Mouse (Mus musculus): ENCODE data around the gene Cryab. TPM values are rescaled to one million over a fixed set of nuclear protein-coding genes. Genes with fewer than 3 reads are reported as not detected.

The Cryab gene
- total and polyA plus RNA-seq, 3 experiments, result 0.11 TPM; not detected in 2

- TF ChIP-seq CTCF (IDR thresholded peaks at IDR 0.05; ENCODE audit: low read depth, low read length), result no peak
- no peak for TF ChIP-seq POLR2AphosphoS5 (IDR thresholded peaks at IDR 0.05; ENCODE audit: insufficient replicate concordance, low read depth, low read length)
- TF ChIP-seq GATA2 (IDR thresholded peaks at IDR 0.05; ENCODE audit: borderline replicate concordance, low read depth, low read length), result no peak
- no peak for TF ChIP-seq TAL1 (conservative IDR thresholded peaks at IDR 0.05; ENCODE audit: low read depth, low read length)
- no peak for TF ChIP-seq GATA1 (IDR thresholded peaks at IDR 0.05; ENCODE audit: borderline replicate concordance, low read length)
- peaks cover 32% of the 10 kb centered on the region for H3K27me3 ChIP-seq (ENCODE audit: insufficient read depth, low read length)
- no peaks in the 10 kb centered on the region for H3K4me1 ChIP-seq (ENCODE audit: insufficient read depth, low read depth, low read length)
- no peaks in the 10 kb centered on the region for H3K9me3 ChIP-seq (replicated peaks)
- no peaks in the 10 kb centered on the region for H3K36me3 ChIP-seq (replicated peaks)
- DNase-seq (ENCODE audit: low spot score) (no peak), ATAC-seq (ENCODE audit: extremely low read depth, insufficient number of reproducible peaks, low FRiP score, poor library complexity, severe bottlenecking) (no peak)
- H3K4me3 ChIP-seq (ENCODE audit: low read depth, low read length), result no peak overlapping the region
Measured at GRCm38 (mm10) chr9:50721061-50721460, 30.1 kb upstream of the Cryab start.

DNA sequence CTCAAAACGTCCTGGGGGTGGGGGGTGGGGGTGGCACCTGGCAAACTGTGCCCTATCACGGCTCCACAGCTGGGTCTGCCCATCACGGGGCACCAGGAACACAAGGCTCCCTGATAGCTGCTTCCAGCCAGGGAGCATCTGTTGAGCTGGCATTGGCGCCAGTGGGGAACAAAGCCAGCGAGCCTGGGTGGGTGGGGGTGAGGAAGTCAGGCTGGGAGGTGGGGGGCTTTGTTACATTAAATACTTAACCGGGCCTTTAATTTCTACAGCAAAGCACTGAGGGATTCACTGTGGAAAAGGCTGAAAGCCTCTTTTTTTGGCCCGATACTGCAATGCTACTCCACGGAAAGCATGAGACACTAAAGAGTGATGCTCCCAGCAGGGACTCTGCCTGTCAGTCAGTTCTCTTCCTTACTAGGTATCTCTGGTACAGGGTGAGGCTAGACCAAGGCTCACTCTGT lies 28.6 kb upstream of the Cryab start:
- Histone ChIP-seq H3K4me1 (ENCODE audit: insufficient read depth, low read depth, low read length) (no peaks in the 10 kb centered on the region), H3K4me3 (ENCODE audit: low read depth, low read length) (no peak overlapping the region), H3K9me3 (replicated peaks) (no peaks in the 10 kb centered on the region), H3K27me3 (ENCODE audit: insufficient read depth, low read length) (peaks cover 33% of the 10 kb centered on the region), H3K36me3 (replicated peaks) (no peaks in the 10 kb centered on the region)
- no peak for DNase-seq (ENCODE audit: low spot score)
- ATAC-seq (ENCODE audit: extremely low read depth, insufficient number of reproducible peaks, low FRiP score, poor library complexity, severe bottlenecking), result no peak
- TF ChIP-seq CTCF (IDR thresholded peaks at IDR 0.05; ENCODE audit: low read depth, low read length), result no peak
- no peak for TF ChIP-seq POLR2AphosphoS5 (IDR thresholded peaks at IDR 0.05; ENCODE audit: insufficient replicate concordance, low read depth, low read length)
- no peak for TF ChIP-seq TAL1 (conservative IDR thresholded peaks at IDR 0.05; ENCODE audit: low read depth, low read length)
- no peak for TF ChIP-seq GATA2 (IDR thresholded peaks at IDR 0.05; ENCODE audit: borderline replicate concordance, low read depth, low read length)
- TF ChIP-seq GATA1 (IDR thresholded peaks at IDR 0.05; ENCODE audit: borderline replicate concordance, low read length), result no peak

GRCm38 (mm10) chr9:50723406-50723805 lies 27.7 kb upstream of the Cryab start:
- Histone ChIP-seq H3K4me3 (ENCODE audit: low read depth, low read length) (no peak overlapping the region), H3K9me3 (replicated peaks) (no peaks in the 10 kb centered on the region), H3K4me1 (ENCODE audit: insufficient read depth, low read depth, low read length) (no peaks in the 10 kb centered on the region; the same call in 1 of the 2 replicates), H3K27me3 (ENCODE audit: insufficient read depth, low read length) (peaks cover 36% of the 10 kb centered on the region), H3K36me3 (replicated peaks) (no peaks in the 10 kb centered on the region)
- no peak for DNase-seq (ENCODE audit: low spot score)
- ATAC-seq (ENCODE audit: extremely low read depth, insufficient number of reproducible peaks, low FRiP score, poor library complexity, severe bottlenecking), result no peak
- TF ChIP-seq POLR2AphosphoS5 (IDR thresholded peaks at IDR 0.05; ENCODE audit: insufficient replicate concordance, low read depth, low read length) (no peak), TAL1 (conservative IDR thresholded peaks at IDR 0.05; ENCODE audit: low read depth, low read length) (no peak)

DNA sequence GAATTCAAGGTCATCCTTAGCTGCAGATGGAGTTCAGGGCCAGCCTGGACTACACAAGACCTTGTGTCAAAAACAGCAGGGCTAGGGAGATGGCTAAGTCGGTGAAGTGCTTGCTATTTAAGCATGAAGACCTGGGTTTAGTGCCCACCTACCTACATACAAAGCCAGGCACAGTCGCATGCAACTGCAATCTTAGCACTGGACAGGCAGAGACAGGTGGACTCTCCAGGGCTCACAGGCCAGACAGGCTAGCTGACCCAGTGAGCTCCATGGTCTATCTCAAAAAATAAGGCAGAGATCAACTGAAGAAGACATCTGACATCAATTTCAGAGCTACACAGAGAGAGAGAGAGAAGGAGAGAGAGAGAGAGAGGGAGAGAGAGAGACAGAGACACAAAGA lies 27.0 kb upstream of the Cryab start:
- ATAC-seq (ENCODE audit: extremely low read depth, insufficient number of reproducible peaks, low FRiP score, poor library complexity, severe bottlenecking), result no peak
- H3K4me1 ChIP-seq (ENCODE audit: insufficient read depth, low read depth, low read length), result no peaks in the 10 kb centered on the region; the same call in 1 of the 2 replicates
- TF ChIP-seq TAL1 (conservative IDR thresholded peaks at IDR 0.05; ENCODE audit: low read depth, low read length) (no peak), GATA1 (IDR thresholded peaks at IDR 0.05; ENCODE audit: borderline replicate concordance, low read length) (no peak), POLR2AphosphoS5 (IDR thresholded peaks at IDR 0.05; ENCODE audit: insufficient replicate concordance, low read depth, low read length) (no peak), CTCF (IDR thresholded peaks at IDR 0.05; ENCODE audit: low read depth, low read length) (no peak), GATA2 (IDR thresholded peaks at IDR 0.05; ENCODE audit: borderline replicate concordance, low read depth, low read length) (no peak)
- H3K36me3 ChIP-seq (replicated peaks), result no peaks in the 10 kb centered on the region
- no peak for DNase-seq (ENCODE audit: low spot score)
- H3K4me3 ChIP-seq (ENCODE audit: low read depth, low read length), result no peak overlapping the region
- peaks cover 36% of the 10 kb centered on the region for H3K27me3 ChIP-seq (ENCODE audit: insufficient read depth, low read length)
- no peaks in the 10 kb centered on the region for H3K9me3 ChIP-seq (replicated peaks)

DNA sequence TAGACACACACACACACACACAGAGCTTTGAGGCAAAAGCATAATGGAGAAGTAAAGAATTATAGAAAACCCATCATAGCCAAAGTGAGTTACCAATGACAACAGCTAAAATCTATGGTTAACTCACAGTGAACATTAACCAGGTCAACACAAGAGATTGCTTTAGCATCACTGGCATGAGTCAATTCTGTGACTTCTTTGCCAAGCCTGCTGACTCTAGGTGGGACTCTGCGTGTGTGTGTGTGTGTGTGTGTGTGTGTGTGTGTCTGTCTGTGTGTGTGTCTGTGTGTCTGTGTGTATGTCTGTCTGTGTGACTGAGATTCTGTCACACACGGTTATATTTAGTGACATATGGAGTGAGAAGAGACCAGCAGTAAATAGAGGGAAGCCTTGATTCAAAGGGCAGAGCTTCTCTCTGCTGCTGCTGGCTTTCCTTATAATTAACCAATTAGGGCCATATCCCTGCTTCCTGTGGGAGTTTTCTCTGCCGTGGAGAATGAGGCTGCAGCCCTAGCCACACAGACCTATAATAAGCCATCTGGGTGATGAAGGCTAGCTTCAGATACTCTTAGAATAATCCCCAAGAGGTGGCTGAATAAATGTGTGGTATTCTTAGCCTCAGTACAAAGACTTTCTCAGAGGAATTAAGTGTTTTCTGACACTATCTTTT lies 26.3 kb upstream of the Cryab start:
- Histone ChIP-seq H3K27me3 (ENCODE audit: insufficient read depth, low read length) (peaks cover 38% of the 10 kb centered on the region), H3K36me3 (replicated peaks) (no peaks in the 10 kb centered on the region), H3K4me3 (ENCODE audit: low read depth, low read length) (no peak overlapping the region), H3K4me1 (ENCODE audit: insufficient read depth, low read depth, low read length) (no peaks in the 10 kb centered on the region; the same call in 1 of the 2 replicates), H3K9me3 (replicated peaks) (no peaks in the 10 kb centered on the region)
- no peak for ATAC-seq (ENCODE audit: extremely low read depth, insufficient number of reproducible peaks, low FRiP score, poor library complexity, severe bottlenecking)
- DNase-seq (ENCODE audit: low spot score), result no peak
- TF ChIP-seq CTCF (IDR thresholded peaks at IDR 0.05; ENCODE audit: low read depth, low read length), result no peak
- TF ChIP-seq GATA1 (IDR thresholded peaks at IDR 0.05; ENCODE audit: borderline replicate concordance, low read length), result no peak
- no peak for TF ChIP-seq POLR2AphosphoS5 (IDR thresholded peaks at IDR 0.05; ENCODE audit: insufficient replicate concordance, low read depth, low read length)

DNA sequence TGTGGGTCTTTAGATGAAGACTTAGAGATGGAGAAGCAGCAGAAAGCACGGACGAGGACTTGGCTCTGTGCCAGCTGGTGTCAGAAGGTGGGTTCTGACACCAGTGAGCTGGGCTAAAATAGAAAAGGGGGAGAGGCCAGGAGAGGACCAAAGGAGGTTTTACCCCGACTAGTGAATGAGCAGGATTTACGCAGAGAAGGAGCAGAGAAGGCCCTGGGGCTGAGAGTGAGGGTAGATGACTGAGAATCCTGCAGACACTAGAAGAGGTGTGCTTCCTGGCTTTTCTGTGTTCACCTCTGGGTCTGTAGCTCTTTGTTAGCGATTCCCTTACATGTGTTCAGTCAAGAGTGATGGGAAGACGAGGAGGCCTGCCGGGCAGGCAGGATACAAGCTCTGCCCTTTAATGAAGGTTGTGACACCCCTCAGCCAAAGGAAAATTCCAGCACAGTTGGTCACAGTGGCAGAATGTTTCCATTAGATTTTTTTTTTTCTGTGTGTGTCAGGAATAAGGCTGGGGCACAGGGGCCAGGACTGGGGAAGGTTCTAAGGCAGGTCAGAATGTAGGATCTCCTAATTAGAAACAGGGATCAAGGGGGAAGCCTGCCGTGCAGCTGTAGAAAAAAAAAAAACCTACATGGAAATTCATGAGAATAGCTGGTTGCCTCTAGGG lies 25.1 kb upstream of the Cryab start:
- no peak for TF ChIP-seq GATA2 (IDR thresholded peaks at IDR 0.05; ENCODE audit: borderline replicate concordance, low read depth, low read length)
- no peak for TF ChIP-seq CTCF (IDR thresholded peaks at IDR 0.05; ENCODE audit: low read depth, low read length)
- no peak for TF ChIP-seq POLR2AphosphoS5 (IDR thresholded peaks at IDR 0.05; ENCODE audit: insufficient replicate concordance, low read depth, low read length)
- TF ChIP-seq GATA1 (IDR thresholded peaks at IDR 0.05; ENCODE audit: borderline replicate concordance, low read length), result no peak
- TF ChIP-seq TAL1 (conservative IDR thresholded peaks at IDR 0.05; ENCODE audit: low read depth, low read length), result no peak
- Histone ChIP-seq H3K27me3 (ENCODE audit: insufficient read depth, low read length) (peaks cover 35% of the 10 kb centered on the region), H3K36me3 (replicated peaks) (no peaks in the 10 kb centered on the region), H3K4me1 (ENCODE audit: insufficient read depth, low read depth, low read length) (no peaks in the 10 kb centered on the region; the same call in 1 of the 2 replicates), H3K9me3 (replicated peaks) (no peaks in the 10 kb centered on the region), H3K4me3 (ENCODE audit: low read depth, low read length) (no peak overlapping the region)
- no peak for ATAC-seq (ENCODE audit: extremely low read depth, insufficient number of reproducible peaks, low FRiP score, poor library complexity, severe bottlenecking)
- DNase-seq (ENCODE audit: low spot score), result no peak
